Mouse (Mus musculus) layer of hippocampus, adult 9-11 months (tissue): ENCODE data around the gene Ak1.
A peak's percentile ranks its signal among the peaks of the same experiment; 100 is the strongest.

Experiments
- DNase-seq: peaks from one replicate; pipeline ENCODE4 v3.0.0; 2022

Ak1 gene

DNA sequence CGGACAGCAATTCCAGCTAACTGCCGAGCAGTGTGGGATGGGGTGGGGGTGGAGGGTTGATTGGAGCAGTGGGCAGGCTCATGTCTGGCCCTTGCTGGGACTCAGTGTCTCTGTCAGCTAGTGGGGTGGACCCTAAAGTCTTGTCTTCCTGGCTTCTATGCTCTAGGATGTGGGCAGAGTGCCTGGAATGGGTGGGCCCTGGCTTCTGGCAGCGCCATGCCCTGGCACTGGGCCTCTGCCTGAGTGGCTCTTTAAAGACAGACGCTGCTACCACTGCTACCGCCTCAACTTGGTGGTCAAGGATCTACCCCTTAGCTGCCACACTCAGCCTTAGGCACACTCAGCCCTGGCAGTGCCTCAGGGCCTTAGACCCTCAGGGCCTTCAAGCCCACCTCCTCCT is 7.2 kb downstream of the Ak1 start:
- DNase-seq: peak; percentile 82

DNA sequence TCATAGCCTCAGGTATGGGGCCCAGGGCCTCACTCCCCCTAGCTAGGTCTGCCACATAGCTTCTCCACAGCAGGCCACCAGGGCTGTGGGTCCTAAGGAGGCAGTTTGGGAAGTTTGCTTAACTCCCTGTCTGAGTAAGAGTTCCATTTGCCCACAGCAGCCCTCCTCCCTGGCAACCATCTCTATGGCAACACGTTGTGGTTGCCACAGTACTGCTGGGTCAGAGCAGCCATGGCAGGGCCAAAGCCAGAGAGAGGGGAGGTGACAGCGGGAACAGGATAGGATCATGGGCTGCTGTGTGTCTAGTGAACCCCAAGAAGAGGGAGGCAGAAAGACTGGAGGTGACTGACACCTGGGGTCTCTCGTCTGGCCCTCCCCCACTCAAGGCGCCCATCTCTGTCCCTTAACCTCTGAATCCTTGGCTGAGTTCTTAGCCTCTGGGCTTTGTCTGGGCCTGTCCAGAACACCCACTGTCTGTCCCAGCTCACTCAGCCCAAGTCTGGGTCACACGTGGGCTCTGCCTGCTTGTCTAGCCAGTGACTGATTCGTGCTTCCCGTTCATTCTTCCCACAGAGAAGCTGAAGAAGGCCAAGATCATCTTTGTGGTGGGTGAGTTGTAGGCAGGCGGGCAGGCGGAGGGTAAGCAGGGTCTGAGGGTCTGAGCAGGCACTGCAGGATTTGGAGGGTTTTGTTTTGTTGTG is 7.9 kb downstream of the Ak1 start:
- peak; percentile 86 for DNase-seq

DNA sequence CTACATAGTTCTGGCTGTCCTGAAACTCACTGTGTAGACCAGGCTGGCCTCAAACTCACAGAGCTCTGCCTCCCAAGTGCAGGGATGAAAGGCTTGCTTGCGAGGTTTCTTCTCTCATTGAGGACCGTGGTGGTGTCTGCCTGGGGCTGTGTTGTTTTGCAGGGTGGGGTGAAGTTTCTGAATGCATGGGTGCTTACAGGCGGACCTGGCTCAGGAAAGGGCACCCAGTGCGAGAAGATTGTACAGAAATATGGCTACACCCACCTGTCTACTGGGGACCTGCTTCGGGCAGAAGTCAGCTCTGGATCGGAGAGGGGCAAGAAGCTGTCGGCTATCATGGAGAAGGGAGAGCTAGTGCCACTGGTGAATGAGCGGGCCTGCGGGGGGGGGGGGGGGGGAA is 8.5 kb downstream of the Ak1 start:
- DNase-seq: no peak

DNA sequence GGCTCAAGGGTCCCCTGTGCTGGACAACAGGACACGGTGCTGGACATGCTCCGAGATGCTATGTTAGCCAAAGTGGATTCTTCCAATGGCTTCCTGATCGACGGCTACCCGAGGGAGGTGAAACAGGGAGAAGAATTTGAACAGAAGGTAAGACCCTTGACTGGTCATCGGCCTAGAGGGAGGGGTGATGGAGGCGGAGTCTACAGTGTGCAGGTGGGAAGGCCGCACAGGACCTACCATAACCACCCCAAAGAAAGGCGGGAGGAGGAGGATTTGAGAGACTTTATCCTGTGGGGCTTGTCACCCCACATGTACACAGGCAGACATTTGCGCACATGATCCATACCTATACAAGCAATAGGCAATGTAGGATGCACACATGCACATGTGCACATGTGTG is 9.5 kb downstream of the Ak1 start:
- DNase-seq: no peak

DNA sequence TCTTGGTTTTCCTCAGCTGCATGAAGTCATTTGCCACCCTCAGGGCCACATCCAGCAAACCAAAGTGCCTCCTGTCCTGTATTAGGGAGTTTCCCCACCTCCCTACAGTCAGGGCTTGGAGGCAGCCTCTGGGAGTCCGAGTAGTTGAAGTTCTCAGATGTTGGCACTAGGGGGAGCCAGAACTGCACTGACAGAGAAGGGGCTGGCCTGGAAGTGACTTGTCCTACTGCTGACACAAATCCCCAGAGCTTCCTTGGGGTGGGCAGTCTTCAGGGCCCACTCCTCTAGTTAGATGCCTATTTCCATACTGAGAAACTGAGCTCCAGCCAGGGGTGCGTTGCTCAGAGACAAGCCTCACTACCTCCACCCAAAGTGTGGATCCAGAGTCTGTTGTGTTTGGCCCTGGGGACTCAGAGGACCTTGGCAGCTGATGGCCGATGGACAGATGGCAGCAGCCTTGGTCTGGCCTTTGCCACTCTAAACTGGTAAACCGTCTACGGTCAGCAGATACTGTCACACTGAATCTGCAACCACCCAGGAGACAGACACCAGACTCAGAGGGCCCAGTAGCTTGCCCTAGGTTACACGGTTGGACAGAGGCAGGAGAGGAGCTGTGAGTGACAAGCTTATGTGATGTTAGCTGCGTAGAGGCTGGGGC is 10.3 kb downstream of the Ak1 start:
- peak; percentile 79 for DNase-seq

DNA sequence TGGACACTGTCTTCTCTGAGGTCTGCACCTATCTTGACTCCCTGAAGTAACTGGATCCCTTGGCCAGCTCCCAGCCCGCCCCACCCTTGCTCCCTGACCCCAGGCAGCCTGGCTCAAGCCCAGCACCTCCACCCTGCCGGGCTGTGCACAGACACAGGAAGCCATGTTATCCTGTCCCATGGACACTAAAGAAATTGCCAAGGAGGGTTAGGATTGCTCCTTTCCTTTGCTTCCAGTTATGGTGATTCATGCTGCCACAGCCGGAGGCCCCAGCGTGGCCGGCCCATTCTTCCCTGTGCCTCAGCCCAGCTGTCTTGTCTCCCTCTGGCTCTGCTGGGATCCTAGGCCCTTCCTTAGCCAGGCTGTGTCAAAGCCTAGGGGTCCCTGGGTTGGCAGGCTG is 12.1 kb downstream of the Ak1 start:
- no peak for DNase-seq

DNA sequence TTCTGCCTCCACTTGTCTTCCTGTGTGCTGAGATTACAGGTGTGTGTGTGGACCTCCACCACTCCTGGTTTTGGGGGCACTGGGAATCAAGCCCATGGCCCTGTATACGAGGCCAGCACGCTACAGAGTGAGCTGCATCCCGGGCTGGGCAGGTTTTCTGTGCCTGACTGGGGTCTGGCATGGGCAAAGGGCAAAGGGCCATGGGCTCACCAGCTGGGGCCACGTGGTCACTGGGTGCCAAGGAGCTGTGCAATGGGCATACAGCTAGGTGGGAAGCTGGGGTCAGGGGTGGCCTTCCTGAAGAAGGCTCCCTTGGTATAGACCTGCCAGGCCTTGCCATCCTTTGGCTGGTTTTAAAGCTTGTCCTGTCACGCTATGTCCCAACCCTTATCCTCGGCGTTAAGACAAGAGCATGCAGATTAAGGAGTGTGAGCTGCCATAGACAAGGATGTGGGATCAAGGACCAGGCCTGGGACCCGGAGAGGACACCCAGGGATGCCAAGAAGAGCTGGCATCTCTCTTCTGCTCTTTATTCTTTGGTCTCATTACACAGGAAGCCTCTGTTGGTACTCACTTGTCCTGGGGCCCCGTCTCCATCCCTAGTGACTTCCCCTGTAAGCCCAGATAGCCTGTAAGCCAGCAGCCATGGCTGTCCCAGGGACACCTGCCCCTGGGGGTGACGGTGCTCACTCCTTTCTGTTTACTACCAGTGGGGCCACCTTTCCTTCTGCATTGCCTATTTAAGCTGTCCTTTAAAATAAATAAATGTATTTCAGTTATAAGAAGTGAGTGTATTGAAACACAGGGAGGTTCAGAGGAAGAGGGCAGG is 12.9 kb downstream of the Ak1 start:
- DNase-seq: no peak

DNA sequence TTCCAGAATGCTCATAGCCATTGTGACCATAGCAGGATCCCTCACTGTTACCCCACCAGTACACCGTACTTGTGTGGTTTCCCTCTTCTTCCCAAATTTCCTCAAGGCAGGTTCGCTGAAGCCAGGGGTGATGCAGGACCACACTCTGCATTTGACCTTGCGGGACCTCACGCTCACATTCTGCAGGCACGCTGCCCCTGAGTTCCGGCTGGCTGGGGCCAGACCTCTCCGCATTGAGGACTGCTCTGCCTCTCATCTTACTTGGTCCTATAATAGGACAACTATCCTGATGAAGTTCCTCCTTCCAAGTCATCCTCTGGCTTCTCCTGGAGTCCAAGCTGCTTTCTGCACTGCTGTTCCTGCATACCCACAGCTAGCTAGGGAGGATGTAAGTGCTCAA is 15.1 kb downstream of the Ak1 start:
- no peak for DNase-seq

DNA sequence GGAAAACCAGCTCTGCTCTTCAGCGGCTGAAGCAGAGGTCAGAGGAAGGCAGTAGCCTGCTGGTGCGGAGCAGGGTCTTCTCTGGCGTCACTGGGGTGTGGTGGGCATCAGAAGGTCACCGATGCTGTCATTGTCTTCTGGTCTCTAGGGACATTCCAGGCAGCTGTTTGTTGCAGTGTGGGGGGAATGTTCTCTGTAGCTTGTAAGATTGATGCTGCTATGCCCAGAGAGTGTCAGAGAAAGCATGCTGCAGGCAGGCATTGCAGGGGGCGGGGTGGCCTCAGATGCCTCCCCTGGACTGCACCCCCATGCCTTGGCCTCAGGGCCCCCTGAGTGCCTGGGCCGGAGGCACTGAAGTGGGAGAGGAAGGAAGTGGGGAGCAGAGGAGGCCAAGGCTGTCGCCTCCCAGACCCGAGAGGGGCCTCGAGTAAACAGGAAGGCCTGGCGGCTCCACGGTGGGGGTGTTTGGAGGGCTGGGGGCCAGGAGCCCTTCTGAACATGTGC is 16.3 kb downstream of the Ak1 start:
- no peak for DNase-seq

DNA sequence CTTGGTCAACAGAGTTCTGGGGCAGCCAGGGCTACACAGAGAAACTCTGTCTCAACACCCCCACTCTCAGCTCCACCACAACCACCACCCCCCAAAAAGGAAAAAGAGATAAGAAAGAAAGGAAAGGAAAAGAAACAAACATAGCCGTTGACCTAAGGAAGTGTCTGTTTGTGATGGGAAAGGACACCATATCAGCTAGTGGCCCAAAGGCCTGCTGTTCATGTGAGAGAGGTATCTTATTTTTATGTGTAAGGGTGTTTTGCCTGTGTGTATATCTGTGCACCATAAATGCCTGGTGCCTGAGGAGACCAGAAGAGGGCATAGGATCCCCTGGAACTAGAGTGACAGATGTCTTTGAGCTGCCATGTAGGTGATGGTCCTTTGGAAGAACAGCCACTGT is 18.1 kb downstream of the Ak1 start:
- no peak for DNase-seq

DNA sequence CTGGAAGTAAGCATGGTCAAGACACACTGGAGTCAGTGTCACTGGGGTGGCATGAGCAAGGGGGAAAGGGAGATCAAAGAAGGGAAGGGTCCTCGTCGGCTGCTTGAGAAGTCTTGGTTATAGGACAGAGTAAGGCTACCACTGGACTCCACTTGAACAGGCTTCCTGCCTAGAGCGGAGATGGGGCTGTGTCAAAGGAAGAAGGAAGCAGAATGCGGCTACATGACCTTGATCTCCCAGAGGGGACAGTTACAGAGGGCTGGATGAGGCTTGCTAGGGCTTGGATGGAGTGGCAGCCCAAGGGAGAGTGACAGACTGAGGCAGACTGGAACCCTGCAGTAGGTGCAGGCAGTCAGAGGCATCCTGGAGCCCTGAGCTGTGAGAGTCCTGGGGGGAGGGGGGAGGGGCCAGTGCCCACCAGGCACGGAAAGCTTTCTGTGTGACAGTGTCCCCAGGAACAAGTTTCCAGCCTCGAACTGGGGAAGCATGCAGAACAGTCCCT is 19.0 kb downstream of the Ak1 start:
- no peak for DNase-seq

DNA sequence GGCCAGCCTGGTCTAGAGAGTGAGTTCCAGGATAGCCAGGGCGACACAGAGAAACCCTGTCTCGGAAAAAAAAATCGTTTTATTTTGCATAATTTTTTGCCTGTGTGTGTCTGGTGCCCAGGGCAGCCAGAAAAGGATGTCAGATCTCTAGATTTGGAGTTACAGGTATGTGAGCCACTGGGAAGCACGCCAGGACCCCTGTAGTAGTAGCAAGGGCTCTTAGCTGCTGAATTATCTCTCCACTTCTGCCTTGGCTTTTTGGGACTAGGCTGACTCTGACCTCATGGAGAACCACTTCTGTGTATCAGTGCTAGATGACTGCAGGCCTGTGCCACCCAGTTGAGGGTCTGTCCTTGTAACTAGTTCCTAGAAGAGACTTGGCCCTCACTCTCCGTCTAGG is 20.3 kb downstream of the Ak1 start:
- no peak for DNase-seq

DNA sequence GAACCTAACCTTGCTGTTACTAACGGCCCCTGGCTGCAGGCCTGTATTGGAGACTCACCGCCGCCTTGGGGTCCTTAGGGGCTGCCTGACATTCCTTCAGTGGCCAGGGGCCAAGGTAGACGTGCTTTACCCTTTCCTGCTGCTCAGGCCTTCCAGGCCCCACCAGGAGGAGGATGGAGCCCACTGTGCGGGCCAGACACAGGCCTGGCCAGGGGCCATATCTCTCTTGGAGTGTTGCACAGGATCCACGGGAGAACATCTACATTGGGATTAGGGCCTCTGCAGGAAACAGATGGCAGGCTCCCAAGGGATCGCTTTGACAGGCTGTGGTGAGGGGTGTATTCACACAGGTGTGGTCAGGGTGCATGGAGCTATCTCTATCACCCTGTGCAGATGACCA is 21.3 kb downstream of the Ak1 start:
- no peak for DNase-seq

DNA sequence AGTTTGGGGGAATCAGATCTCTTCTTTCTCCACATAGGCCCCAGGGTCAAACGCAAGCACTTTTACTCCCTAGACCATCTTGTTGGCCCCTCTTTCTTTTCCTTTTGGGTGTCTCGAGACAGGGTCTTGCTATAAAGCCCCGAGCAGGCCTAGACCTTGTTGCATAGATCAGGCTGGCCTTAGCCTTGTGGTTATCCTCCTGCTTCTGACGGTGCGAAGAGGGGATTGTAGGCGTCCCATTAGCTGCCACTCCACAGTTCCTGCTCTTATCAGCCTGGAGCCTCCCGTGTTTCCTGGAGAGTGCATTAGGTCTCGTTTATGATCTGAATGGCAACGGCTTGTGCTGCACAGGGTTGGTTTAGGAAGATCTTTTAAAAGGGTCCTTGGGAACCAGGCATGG is 22.5 kb downstream of the Ak1 start:
- no peak for DNase-seq

DNA sequence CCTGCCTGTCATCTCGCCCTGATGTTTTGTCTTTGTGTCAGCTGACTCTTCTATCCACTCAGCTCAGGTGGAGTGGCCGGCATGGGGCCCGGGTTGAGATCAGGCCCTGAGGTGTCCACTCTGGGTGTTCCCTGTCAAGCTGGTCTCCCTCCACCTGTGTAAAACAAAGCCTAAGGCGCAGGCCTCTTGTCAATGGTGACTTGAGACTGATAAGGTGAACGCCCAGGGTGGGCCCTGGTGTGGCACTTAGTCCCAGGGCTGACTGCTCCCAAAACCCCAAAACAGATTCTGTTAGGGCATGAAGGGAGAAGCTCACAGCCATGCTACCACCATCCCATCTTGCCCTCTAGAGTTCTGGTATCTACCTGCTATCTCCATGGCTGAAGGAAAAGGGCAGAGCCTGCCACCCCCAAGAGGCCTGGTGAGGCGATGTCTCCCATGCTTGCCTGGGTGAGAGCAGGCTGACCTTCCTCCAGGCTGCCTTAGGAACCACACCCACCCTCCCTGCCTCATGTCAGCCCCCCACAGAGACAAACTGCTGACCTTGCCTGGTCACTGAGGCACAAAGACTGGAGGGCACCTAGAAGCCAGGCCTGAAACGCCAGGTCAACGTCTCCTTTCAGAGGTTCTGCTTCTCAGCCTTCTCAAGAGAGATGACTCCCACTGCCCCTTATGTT is 23.4 kb downstream of the Ak1 start:
- DNase-seq: no peak

DNA sequence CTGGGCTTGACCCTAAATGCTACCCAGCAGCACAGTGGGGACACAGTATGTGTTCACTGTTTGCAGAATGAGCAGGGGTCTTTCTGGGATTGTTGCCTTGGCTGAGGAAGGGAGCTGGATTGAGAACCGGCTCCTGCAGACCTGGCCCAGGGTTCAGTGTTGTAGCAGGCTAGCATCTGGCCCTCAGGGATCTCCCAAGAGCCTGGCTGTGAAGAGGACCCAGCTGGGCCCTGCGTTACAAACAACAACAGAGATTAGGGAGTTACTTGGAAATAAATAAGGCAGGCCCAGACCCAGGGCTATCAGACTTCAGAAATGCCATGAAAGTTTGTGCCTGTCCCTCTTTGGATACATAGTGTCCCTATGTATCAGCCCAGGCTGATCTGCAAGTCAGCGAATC is 24.1 kb downstream of the Ak1 start:
- DNase-seq: no peak

DNA sequence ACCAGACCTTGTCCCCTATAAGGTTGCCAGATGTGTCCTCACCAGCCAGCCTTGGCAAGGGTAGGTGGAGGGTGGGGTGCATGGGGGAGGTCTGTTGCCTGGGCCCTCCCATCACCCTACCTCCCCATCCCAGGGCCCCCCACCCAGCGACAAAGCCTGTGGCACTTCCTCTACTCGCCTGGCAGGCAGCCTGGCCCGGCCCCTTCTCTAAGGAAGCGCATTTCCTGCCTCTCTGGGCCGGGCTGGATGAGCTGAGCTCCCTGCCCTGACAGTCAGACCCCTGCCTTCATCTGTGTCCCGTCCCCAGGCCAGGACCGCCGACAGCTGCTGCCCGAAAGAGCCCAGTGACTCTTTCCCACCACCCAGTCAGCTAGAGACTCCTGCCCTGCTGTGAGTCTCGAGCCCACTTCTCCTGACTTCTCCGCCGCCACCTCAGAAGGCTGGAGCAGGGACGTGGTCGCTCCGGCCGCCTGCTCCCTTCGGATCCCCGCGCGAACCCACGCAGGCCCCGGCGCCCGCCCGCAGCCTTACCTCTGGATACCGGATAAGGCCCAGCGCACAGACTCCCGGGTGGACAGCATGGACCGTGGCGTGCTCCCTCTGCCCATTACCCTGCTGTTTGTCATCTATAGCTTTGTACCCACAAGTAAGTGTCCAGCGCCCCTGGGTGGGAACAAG is 25.0 kb downstream of the Ak1 start, which contains the start of gene Eng:
Gene Eng, plus strand, starts transcription at position 217 of the 678 bp plus-strand sequence.
- no peak for DNase-seq

DNA sequence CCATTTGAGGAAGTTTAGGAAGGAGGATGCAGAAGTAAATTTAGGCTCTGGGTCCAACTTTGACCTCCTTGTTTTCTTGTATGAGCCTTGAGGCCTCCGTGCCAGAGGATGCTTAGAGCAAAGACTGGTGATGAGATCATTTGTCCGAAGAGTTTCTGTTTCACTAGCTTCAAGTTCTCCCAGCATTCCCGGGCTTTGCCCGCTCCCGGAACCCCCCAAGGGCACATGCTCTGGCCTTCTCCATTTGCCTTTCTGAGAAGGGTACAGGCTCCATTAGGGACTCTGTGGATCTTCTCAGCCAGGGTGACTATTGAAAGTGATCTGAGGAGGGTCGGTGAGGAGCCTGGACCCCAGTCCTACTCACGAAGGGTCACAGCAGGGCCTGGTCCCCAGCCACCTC is 25.8 kb downstream of the Ak1 start:
- no peak for DNase-seq

DNA sequence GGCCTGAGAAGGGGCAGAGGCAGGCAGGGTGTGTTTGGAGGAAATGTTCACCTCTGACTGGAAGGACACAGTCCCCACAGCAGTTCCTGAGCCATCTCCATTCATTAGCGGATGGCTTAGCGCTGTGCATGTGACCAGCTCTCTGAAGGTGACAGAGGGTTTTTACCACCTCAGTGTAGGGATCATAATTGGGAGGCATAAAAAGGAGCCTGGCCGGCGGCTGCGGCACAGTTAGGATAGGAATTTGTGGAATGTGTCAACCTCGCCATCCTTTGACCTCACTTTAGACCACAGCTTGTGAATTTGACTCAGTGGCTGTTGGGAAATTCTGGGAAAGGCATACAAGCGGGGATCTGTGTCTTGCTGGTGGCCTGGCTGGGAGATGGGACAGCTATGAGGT is 32.2 kb downstream of the Ak1 start:
- no peak for DNase-seq

DNA sequence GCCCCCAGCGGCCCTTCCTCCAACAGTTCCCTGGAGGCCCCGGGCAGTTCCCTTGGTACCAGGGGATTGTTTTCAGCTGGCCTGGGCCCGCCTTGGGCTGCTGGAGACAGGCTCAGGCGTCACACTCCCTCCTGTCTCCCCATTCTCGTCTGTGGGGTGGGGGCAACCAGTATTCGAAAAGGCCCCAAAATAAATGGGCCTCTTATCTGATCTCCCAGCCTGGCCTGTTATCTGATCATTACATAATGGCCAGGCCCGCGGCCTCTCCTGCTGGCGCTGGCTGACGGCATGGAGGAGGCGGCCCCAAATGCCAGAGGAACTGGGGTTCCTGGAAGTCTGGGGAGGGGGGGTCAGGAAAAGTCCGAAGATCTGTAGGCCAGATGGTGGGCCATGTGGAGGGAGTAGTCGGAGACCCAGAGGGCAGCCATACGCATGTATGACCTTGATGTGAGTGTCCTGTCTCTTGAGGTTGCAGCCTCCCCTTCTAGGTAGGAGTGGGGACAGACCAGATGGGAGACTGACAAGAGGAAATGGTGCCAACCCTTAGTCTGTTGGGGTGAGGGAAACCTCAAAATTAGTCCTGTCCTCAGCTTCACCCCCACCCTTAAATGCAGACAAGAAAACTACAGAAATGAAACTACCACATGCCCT is 33.3 kb downstream of the Ak1 start:
- DNase-seq: no peak

DNA sequence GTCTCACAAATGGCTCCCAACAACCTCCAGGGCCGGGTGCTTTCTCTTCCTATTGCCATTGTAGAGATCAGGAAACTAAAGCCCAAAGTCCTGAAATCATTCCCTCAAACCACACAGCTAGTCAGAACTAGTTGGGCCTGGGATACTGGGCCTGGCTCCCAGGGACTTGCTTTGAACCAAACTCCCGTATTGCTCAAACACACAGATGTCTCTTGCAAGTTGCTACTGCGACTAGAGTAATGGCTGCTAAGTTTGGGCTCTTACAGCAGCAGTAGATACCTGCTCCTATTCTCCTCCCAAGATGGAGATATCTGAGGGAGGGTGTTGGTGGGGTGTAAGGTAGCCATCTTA is 33.8 kb downstream of the Ak1 start:
- no peak for DNase-seq

DNA sequence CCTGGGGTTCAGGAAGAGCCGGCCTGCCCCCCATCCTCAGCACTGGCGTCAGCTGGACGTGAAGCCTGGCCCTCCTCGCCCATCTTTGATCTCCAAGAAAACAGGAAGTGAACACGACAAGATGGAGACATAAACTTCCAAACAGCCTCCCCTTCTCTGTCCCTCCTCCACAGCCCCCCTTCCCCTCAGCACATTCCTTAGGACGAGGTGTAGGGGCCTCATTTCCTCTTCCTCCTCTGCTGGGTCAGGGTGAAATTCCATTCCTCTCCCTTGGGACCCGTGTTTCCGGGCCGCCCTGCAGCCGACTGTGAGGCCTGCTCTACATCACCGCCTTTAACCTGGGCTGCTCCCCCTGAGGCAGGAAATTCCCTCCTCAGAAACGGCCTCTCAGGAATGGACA is 34.3 kb downstream of the Ak1 start:
- no peak for DNase-seq
